Mouse (Mus musculus) neural tube, embryonic 15.5 days (tissue): ENCODE data around the gene H2-Eb2. TPM values are rescaled to one million over a fixed set of nuclear protein-coding genes. Genes with fewer than 3 reads are reported as not detected.

Experiments used
- ATAC-seq: fragments of 200-750 bp; cut with Nextera tagmentation; 2 replicates; pipeline ENCODE4 v1.8.0; 2017; ENCODE audit warnings: mild to moderate bottlenecking, moderate TSS enrichment, moderate library complexity; ENCODE audit not compliant: low FRiP score
- H3K27ac ChIP-seq: fragments of 300-500 bp; sonication (generic); replicated peaks from 2 replicates; pipeline ENCODE4 v1.5.1; 2015; ENCODE audit warnings: mild to moderate bottlenecking, inconsistent platforms
- H3K27me3 ChIP-seq: fragments of 300-500 bp; sonication (generic); replicated peaks from 2 replicates; pipeline ENCODE4 v1.6.1; 2015; ENCODE audit warnings: inconsistent platforms
- H3K36me3 ChIP-seq: fragments of 300-500 bp; sonication (generic); 2 replicates; pipeline ENCODE4 v1.6.1; 2015; ENCODE audit warnings: inconsistent platforms
- H3K4me1 ChIP-seq: fragments of 300-500 bp; sonication (generic); 2 replicates; pipeline ENCODE4 v1.6.1; 2015; ENCODE audit warnings: inconsistent platforms
- H3K4me2 ChIP-seq: fragments of 300-500 bp; sonication (generic); 2 replicates; pipeline ENCODE4 v1.6.1; 2015; ENCODE audit warnings: inconsistent platforms, mild to moderate bottlenecking, moderate library complexity
- H3K4me3 ChIP-seq: fragments of 300-500 bp; sonication (generic); replicated peaks from 2 replicates; pipeline ENCODE4 v1.5.1; 2015; ENCODE audit warnings: mild to moderate bottlenecking, inconsistent platforms
- H3K9ac ChIP-seq: fragments of 300-500 bp; sonication (generic); replicated peaks from 2 replicates; pipeline ENCODE4 v1.6.1; 2015; ENCODE audit warnings: mild to moderate bottlenecking, inconsistent platforms
- H3K9me3 ChIP-seq: fragments of 300-500 bp; sonication (generic); replicated peaks from 2 replicates; pipeline ENCODE4 v1.6.1; 2016; ENCODE audit warnings: inconsistent platforms
- WGBS: fragments of 180-500 bp; shearing (Covaris S2); methylation state at CpG from one replicate; pipeline ENCODE4 v1.1.7; 2015; ENCODE audit warnings: mixed read lengths; 5-methylcytosine and 5-hydroxymethylcytosine counted together
- polyA plus RNA-seq: library from polyadenylated mRNA; unstranded; fragments of >200 nt; fragmentation: Nextera tagmentation; extraction: Ambion mirVana; gene quantifications from 2 replicates; pipeline ENCODE4 v1.2.1, GENCODE M21; 2015

The H2-Eb2 gene
- polyA plus RNA-seq, 1 experiment from 2014 or later: 0.19 TPM

- Histone ChIP-seq H3K27ac (no peak overlapping the region), H3K9me3 (no peaks in the 10 kb centered on the region), H3K4me1 (no peaks in the 10 kb centered on the region), H3K9ac (no peak overlapping the region), H3K4me3 (no peak overlapping the region), H3K27me3 (no peaks in the 10 kb centered on the region), H3K36me3 (no peaks in the 10 kb centered on the region), H3K4me2 (no peak overlapping the region)
- ATAC-seq: no peak
- 87% methylated on average over 3 of the region's 3 CpGs for WGBS
Observed at GRCm38 (mm10) chr17:34363676-34364310, 38.3 kb downstream of the H2-Eb2 start.

DNA sequence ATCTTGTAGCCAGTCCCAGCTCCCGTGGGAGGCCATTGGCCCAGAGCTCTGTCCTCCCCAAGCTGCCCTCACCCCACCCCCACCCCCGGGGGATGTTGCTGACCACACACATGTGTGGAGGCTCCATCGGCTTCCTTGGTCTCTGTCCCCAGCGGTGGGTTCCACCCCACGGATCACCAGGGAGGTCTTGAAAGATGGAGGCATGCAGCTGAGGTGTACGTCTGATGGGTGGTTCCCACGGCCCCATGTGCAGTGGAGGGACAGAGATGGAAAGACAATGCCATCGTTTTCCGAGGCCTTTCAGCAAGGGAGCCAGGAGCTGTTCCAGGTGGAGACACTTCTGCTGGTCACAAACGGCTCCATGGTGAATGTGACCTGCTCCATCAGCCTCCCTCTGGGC is 39.6 kb downstream of the H2-Eb2 start:
- H3K4me2 ChIP-seq: no peak overlapping the region
- H3K9ac ChIP-seq: no peak overlapping the region

GRCm38 (mm10) chr17:34370563-34370962 is 45.1 kb downstream of the H2-Eb2 start:
- no peaks in the 10 kb centered on the region for H3K27me3 ChIP-seq
- H3K4me2 ChIP-seq: no peak overlapping the region
- no peaks in the 10 kb centered on the region for H3K36me3 ChIP-seq
- H3K9ac ChIP-seq: no peak overlapping the region
- no peak overlapping the region for H3K27ac ChIP-seq
- ATAC-seq: no peak
- no peak overlapping the region for H3K4me3 ChIP-seq
- no peaks in the 10 kb centered on the region for H3K4me1 ChIP-seq
- no peaks in the 10 kb centered on the region for H3K9me3 ChIP-seq
- WGBS: 85% methylated on average over 4 of the region's 4 CpGs

More for the DNA sequence above, 39.6 kb downstream of the H2-Eb2 start:
- Histone ChIP-seq H3K27me3 (no peaks in the 10 kb centered on the region), H3K36me3 (no peaks in the 10 kb centered on the region), H3K27ac (no peak overlapping the region), H3K4me3 (no peak overlapping the region), H3K4me1 (no peaks in the 10 kb centered on the region), H3K9me3 (no peaks in the 10 kb centered on the region)
- WGBS: 74% methylated on average over 10 of the region's 10 CpGs
- ATAC-seq: no peak

- Histone ChIP-seq H3K4me1 (no peaks in the 10 kb centered on the region), H3K4me3 (no peak overlapping the region), H3K4me2 (no peak overlapping the region), H3K9ac (no peak overlapping the region), H3K9me3 (no peaks in the 10 kb centered on the region), H3K36me3 (no peaks in the 10 kb centered on the region), H3K27ac (no peak overlapping the region), H3K27me3 (no peaks in the 10 kb centered on the region)
- 77% methylated on average over 6 of the region's 6 CpGs for WGBS
- ATAC-seq: no peak
Observed at GRCm38 (mm10) chr17:34373055-34373709, 47.7 kb downstream of the H2-Eb2 start.

GRCm38 (mm10) chr17:34376847-34377246 is 51.4 kb downstream of the H2-Eb2 start, which contains the start of gene Btnl1:
Gene Btnl1 (plus strand): TSS chr17:34377132.
- H3K27ac ChIP-seq: no peak within 1 kb of the TSS
- no peaks in the 10 kb centered on the region for H3K4me1 ChIP-seq
- H3K4me3 ChIP-seq: no peak within 1 kb of the TSS
- ATAC-seq: no peak
- H3K27me3 ChIP-seq: no peaks in the 10 kb centered on the region
- WGBS: 81% methylated on average over 2 of the region's 2 CpGs
- no peak within 1 kb of the TSS for H3K4me2 ChIP-seq
- no peak within 1 kb of the TSS for H3K9ac ChIP-seq
- H3K36me3 ChIP-seq: no peaks in the 10 kb centered on the region
- H3K9me3 ChIP-seq: no peaks in the 10 kb centered on the region

DNA sequence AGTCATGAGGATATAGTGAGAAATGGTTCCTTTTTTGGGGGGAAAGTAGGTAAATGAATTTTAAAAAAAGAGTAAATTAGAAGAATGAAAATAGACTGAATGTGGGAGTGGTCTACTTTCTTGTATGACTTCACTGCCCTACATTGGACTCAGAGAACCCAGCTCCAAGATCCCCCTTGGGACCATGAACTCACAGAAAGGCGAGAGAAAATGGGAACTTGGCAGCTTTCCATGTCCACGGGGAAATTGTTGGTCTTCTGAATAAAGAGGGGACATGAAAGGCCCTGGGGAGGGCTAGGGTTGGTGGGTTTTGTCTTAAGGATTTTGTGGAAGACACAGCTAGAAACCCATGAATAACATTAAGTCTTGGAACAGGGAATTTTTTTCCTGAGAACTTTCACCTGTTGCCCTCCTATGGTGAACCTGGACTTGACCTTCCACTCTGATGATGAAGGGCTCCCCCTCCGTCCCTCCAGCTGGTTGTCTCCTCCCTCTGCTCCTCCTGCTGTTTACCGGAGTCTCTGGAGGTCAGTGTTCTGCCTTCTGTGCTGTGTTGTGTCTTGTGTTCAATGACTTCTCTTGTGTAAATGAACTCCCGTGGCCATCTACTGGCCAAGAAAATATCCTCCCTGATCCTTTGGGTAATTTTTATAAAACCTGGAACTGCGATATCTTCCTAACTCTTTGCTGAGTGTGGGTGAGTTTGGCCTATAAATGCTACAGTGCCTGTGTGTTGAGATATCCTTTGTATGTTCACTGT is 52.2 kb downstream of the H2-Eb2 start:
- 66% methylated on average over 6 of the region's 6 CpGs for WGBS
- no peaks in the 10 kb centered on the region for H3K4me1 ChIP-seq
- no peak for ATAC-seq
- no peak overlapping the region for H3K27ac ChIP-seq
- no peak overlapping the region for H3K4me2 ChIP-seq
- no peak overlapping the region for H3K9ac ChIP-seq
- H3K27me3 ChIP-seq: no peaks in the 10 kb centered on the region
- H3K4me3 ChIP-seq: no peak overlapping the region
- H3K9me3 ChIP-seq: no peaks in the 10 kb centered on the region
- H3K36me3 ChIP-seq: no peaks in the 10 kb centered on the region

- Histone ChIP-seq H3K36me3 (no peaks in the 10 kb centered on the region), H3K4me2 (no peak overlapping the region), H3K9me3 (no peaks in the 10 kb centered on the region), H3K9ac (no peak overlapping the region), H3K27ac (no peak overlapping the region), H3K27me3 (no peaks in the 10 kb centered on the region), H3K4me3 (no peak overlapping the region), H3K4me1 (no peaks in the 10 kb centered on the region)
- WGBS: 78% methylated on average over 2 of the region's 2 CpGs
- ATAC-seq: no peak
Observed at GRCm38 (mm10) chr17:34378716-34379115, 53.3 kb downstream of the H2-Eb2 start.

GRCm38 (mm10) chr17:34379451-34379850 is 54.0 kb downstream of the H2-Eb2 start:
- Histone ChIP-seq H3K36me3 (no peaks in the 10 kb centered on the region), H3K9me3 (no peaks in the 10 kb centered on the region), H3K27ac (no peak overlapping the region), H3K9ac (no peak overlapping the region), H3K4me3 (no peak overlapping the region), H3K4me1 (no peaks in the 10 kb centered on the region), H3K4me2 (no peak overlapping the region), H3K27me3 (no peaks in the 10 kb centered on the region)
- ATAC-seq: no peak
- 71% methylated on average over 7 of the region's 7 CpGs for WGBS

- ATAC-seq: no peak
- no peaks in the 10 kb centered on the region for H3K36me3 ChIP-seq
- H3K4me3 ChIP-seq: no peak overlapping the region
- no peak overlapping the region for H3K27ac ChIP-seq
- no peaks in the 10 kb centered on the region for H3K4me1 ChIP-seq
- no peaks in the 10 kb centered on the region for H3K9me3 ChIP-seq
- H3K27me3 ChIP-seq: no peaks in the 10 kb centered on the region
- WGBS: 77% methylated on average over 11 of the region's 11 CpGs
- H3K4me2 ChIP-seq: no peak overlapping the region
- no peak overlapping the region for H3K9ac ChIP-seq
Observed at GRCm38 (mm10) chr17:34381876-34382275, 56.4 kb downstream of the H2-Eb2 start.

GRCm38 (mm10) chr17:34383212-34383611 is 57.7 kb downstream of the H2-Eb2 start:
- 86% methylated on average over 7 of the region's 7 CpGs for WGBS
- no peak overlapping the region for H3K4me3 ChIP-seq
- no peaks in the 10 kb centered on the region for H3K27me3 ChIP-seq
- H3K9ac ChIP-seq: no peak overlapping the region
- H3K4me2 ChIP-seq: no peak overlapping the region
- no peak overlapping the region for H3K27ac ChIP-seq
- no peaks in the 10 kb centered on the region for H3K36me3 ChIP-seq
- ATAC-seq: no peak
- H3K4me1 ChIP-seq: no peaks in the 10 kb centered on the region
- no peaks in the 10 kb centered on the region for H3K9me3 ChIP-seq

GRCm38 (mm10) chr17:34384699-34385098 is 59.2 kb downstream of the H2-Eb2 start:
- Histone ChIP-seq H3K27me3 (no peaks in the 10 kb centered on the region), H3K4me1 (no peaks in the 10 kb centered on the region), H3K4me2 (no peak overlapping the region), H3K27ac (no peak overlapping the region), H3K9ac (no peak overlapping the region), H3K9me3 (no peaks in the 10 kb centered on the region), H3K36me3 (no peaks in the 10 kb centered on the region), H3K4me3 (no peak overlapping the region)
- WGBS: 77% methylated on average over 3 of the region's 3 CpGs
- no peak for ATAC-seq

DNA sequence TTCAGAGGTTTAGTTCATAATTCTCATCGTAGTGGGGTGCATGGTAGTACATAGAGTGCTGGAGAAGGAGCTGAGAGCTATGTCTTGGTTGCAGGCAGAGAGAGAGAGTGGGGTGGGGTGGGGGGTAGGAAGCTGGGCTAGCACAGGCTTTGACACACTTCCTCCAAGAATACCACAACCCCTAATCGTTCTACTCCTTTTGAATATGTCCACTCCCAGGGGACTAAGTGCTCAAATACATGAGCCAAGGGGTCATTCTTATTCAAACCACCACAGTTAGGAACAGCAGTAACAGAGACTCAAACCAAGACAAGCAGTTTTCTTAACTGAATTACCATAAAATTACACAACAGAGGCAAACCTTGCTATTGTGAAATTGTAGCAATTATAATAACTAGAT is 61.2 kb downstream of the H2-Eb2 start:
- Histone ChIP-seq H3K4me3 (no peak overlapping the region), H3K9ac (no peak overlapping the region), H3K4me2 (no peak overlapping the region), H3K27ac (no peak overlapping the region), H3K4me1 (no peaks in the 10 kb centered on the region), H3K27me3 (0 out of 2 replicates have a peak, but pooled peaks cover 3% of the 10 kb centered on the region), H3K36me3 (no peaks in the 10 kb centered on the region), H3K9me3 (no peaks in the 10 kb centered on the region)
- no peak for ATAC-seq
- 78% methylated on average over 2 of the region's 2 CpGs for WGBS
